Mouse (Mus musculus) embryonic facial prominence, embryonic 13.5 days (tissue): ENCODE measurements around the gene Kansl1. TPM values are rescaled to one million over a fixed set of nuclear protein-coding genes. Genes with fewer than 3 reads are reported as not detected.

Source experiments
- ATAC-seq: fragments of 200-750 bp; cut with Nextera tagmentation; 2 replicates; pipeline ENCODE4 v1.8.0; 2017; ENCODE audit warnings: low read depth; ENCODE audit not compliant: insufficient number of reproducible peaks, insufficient read depth, low FRiP score, low TSS enrichment
- H3K27ac ChIP-seq: fragments of 300-500 bp; sonication (generic); 2 replicates; pipeline ENCODE4 v1.5.1; 2015; ENCODE audit warnings: moderate library complexity, mild to moderate bottlenecking, inconsistent platforms
- H3K27me3 ChIP-seq: fragments of 300-500 bp; sonication (generic); 2 replicates; pipeline ENCODE4 v1.6.1; 2015; ENCODE audit warnings: mild to moderate bottlenecking, inconsistent platforms
- H3K36me3 ChIP-seq: fragments of 300-500 bp; sonication (generic); 2 replicates; pipeline ENCODE4 v1.6.1; 2015; ENCODE audit warnings: mild to moderate bottlenecking, inconsistent platforms
- H3K4me1 ChIP-seq: fragments of 300-500 bp; sonication (generic); 2 replicates; pipeline ENCODE4 v1.6.1; 2015; ENCODE audit warnings: inconsistent platforms
- H3K4me2 ChIP-seq: fragments of 300-500 bp; sonication (generic); 2 replicates; pipeline ENCODE4 v1.6.1; 2015; ENCODE audit warnings: moderate library complexity, mild to moderate bottlenecking, inconsistent platforms
- H3K4me3 ChIP-seq: fragments of 300-500 bp; sonication (generic); 2 replicates; pipeline ENCODE4 v1.5.1; 2015; ENCODE audit warnings: mild to moderate bottlenecking, inconsistent platforms
- H3K9ac ChIP-seq: fragments of 300-500 bp; sonication (generic); 2 replicates; pipeline ENCODE4 v1.6.1; 2015; ENCODE audit warnings: mild to moderate bottlenecking, inconsistent platforms
- H3K9me3 ChIP-seq: fragments of 300-500 bp; sonication (generic); 2 replicates; pipeline ENCODE4 v1.6.1; 2016; ENCODE audit warnings: inconsistent platforms
- WGBS: fragments of 180-500 bp; shearing (Covaris S2); methylation state at CpG from one replicate; pipeline ENCODE4 v1.1.7; 2015; ENCODE audit warnings: mixed read lengths; 5-methylcytosine and 5-hydroxymethylcytosine counted together
- polyA plus RNA-seq: library from polyadenylated mRNA; unstranded; fragments of >200 nt; fragmentation: Nextera tagmentation; extraction: Ambion mirVana; gene quantifications from 2 replicates; pipeline ENCODE4 v1.2.1, GENCODE M21; 2015

Kansl1 gene
- polyA plus RNA-seq, 1 experiment from 2014 or later: 29.9 TPM

GRCm38 (mm10) chr11:104303088-104303960 lies 165.3 kb downstream of the Kansl1 start:
- ATAC-seq: no peak
- Histone ChIP-seq H3K36me3 (no peaks in the 10 kb centered on the region), H3K9me3 (no peaks in the 10 kb centered on the region), H3K9ac (no peak overlapping the region), H3K27me3 (no peaks in the 10 kb centered on the region), H3K4me2 (no peak overlapping the region), H3K4me1 (peaks cover 23% of the 10 kb centered on the region), H3K4me3 (no peak overlapping the region), H3K27ac (no peak overlapping the region)
- WGBS: 17% methylated on average over 8 of the region's 8 CpGs

- Histone ChIP-seq H3K4me2 (peak overlapping the region; percentile 42), H3K27ac (0 out of 2 replicates have a peak overlapping the region, but pooled peaks have one; percentile 11)
- 22% methylated on average over 12 of the region's 12 CpGs for WGBS
Observed at GRCm38 (mm10) chr11:104302628-104303027, 166.0 kb downstream of the Kansl1 start.

GRCm38 (mm10) chr11:104297671-104298070 lies 171.0 kb downstream of the Kansl1 start:
- ATAC-seq: no peak
- Histone ChIP-seq H3K27ac (no peak overlapping the region), H3K9me3 (no peaks in the 10 kb centered on the region), H3K4me2 (no peak overlapping the region), H3K27me3 (no peaks in the 10 kb centered on the region), H3K4me1 (peaks cover 18% of the 10 kb centered on the region), H3K36me3 (no peaks in the 10 kb centered on the region), H3K4me3 (no peak overlapping the region), H3K9ac (no peak overlapping the region)
- WGBS: 83% methylated on average over 3 of the region's 3 CpGs

More at GRCm38 (mm10) chr11:104302628-104303027, 166.0 kb downstream of the Kansl1 start:
- no peak for ATAC-seq
- Histone ChIP-seq H3K36me3 (no peaks in the 10 kb centered on the region), H3K4me3 (no peak overlapping the region), H3K9ac (peak overlapping the region; percentile 16; the same call in 1 of the 2 replicates), H3K9me3 (no peaks in the 10 kb centered on the region), H3K4me1 (peaks cover 23% of the 10 kb centered on the region), H3K27me3 (no peaks in the 10 kb centered on the region)

- Histone ChIP-seq H3K27ac (no peak overlapping the region), H3K4me3 (no peak overlapping the region), H3K9ac (no peak overlapping the region), H3K27me3 (no peaks in the 10 kb centered on the region), H3K36me3 (no peaks in the 10 kb centered on the region), H3K4me1 (peaks cover 11% of the 10 kb centered on the region), H3K4me2 (no peak overlapping the region), H3K9me3 (no peaks in the 10 kb centered on the region)
- no peak for ATAC-seq
- 34% methylated on average over 6 of the region's 6 CpGs for WGBS
Observed at GRCm38 (mm10) chr11:104295656-104296055, 173.0 kb downstream of the Kansl1 start.

GRCm38 (mm10) chr11:104295145-104295544 lies 173.5 kb downstream of the Kansl1 start:
- Histone ChIP-seq H3K4me3 (no peak overlapping the region), H3K27ac (no peak overlapping the region), H3K9ac (no peak overlapping the region), H3K9me3 (no peaks in the 10 kb centered on the region), H3K4me1 (peaks cover 11% of the 10 kb centered on the region), H3K4me2 (no peak overlapping the region), H3K36me3 (no peaks in the 10 kb centered on the region), H3K27me3 (no peaks in the 10 kb centered on the region)
- WGBS: 57% methylated on average over 5 of the region's 5 CpGs
- no peak for ATAC-seq

- H3K4me2 ChIP-seq: no peak overlapping the region
- ATAC-seq: no peak
- 82% methylated on average over 9 of the region's 9 CpGs for WGBS
Observed at GRCm38 (mm10) chr11:104293241-104293640, 175.4 kb downstream of the Kansl1 start.

GRCm38 (mm10) chr11:104292443-104293220 lies 176.0 kb downstream of the Kansl1 start:
- Histone ChIP-seq H3K4me3 (no peak overlapping the region), H3K4me2 (no peak overlapping the region), H3K27me3 (no peaks in the 10 kb centered on the region), H3K4me1 (peaks cover 16% of the 10 kb centered on the region), H3K9me3 (no peaks in the 10 kb centered on the region), H3K9ac (no peak overlapping the region), H3K36me3 (no peaks in the 10 kb centered on the region), H3K27ac (no peak overlapping the region)
- ATAC-seq: no peak
- 84% methylated on average over 7 of the region's 7 CpGs for WGBS

More at GRCm38 (mm10) chr11:104293241-104293640, 175.4 kb downstream of the Kansl1 start:
- Histone ChIP-seq H3K4me1 (peaks cover 16% of the 10 kb centered on the region), H3K9ac (no peak overlapping the region), H3K27me3 (no peaks in the 10 kb centered on the region), H3K36me3 (no peaks in the 10 kb centered on the region), H3K4me3 (no peak overlapping the region), H3K27ac (no peak overlapping the region), H3K9me3 (no peaks in the 10 kb centered on the region)

GRCm38 (mm10) chr11:104289199-104290031 lies 179.2 kb downstream of the Kansl1 start:
- no peaks in the 10 kb centered on the region for H3K36me3 ChIP-seq
- 11% methylated on average over 13 of the region's 13 CpGs for WGBS
- H3K9me3 ChIP-seq: no peaks in the 10 kb centered on the region
- H3K4me3 ChIP-seq: no peak overlapping the region
- peaks cover 12% of the 10 kb centered on the region for H3K4me1 ChIP-seq
- no peaks in the 10 kb centered on the region for H3K27me3 ChIP-seq
- peak overlapping the region; percentile 51 for H3K9ac ChIP-seq
- peak overlapping the region; percentile 76 for H3K27ac ChIP-seq
- peak overlapping the region; percentile 34 for H3K4me2 ChIP-seq
- peak; percentile 60; the same call in 1 of the 2 replicates for ATAC-seq

- no peak for ATAC-seq
Observed at GRCm38 (mm10) chr11:104288835-104289198, 179.8 kb downstream of the Kansl1 start.

GRCm38 (mm10) chr11:104287113-104287512 lies 181.5 kb downstream of the Kansl1 start:
- WGBS: 96% methylated on average over 18 of the region's 18 CpGs
- Histone ChIP-seq H3K27me3 (no peaks in the 10 kb centered on the region), H3K4me2 (no peak overlapping the region)

More at GRCm38 (mm10) chr11:104288835-104289198, 179.8 kb downstream of the Kansl1 start:
- H3K4me3 ChIP-seq: no peak overlapping the region
- no peaks in the 10 kb centered on the region for H3K9me3 ChIP-seq
- 36% methylated on average over 6 of the region's 6 CpGs for WGBS
- H3K9ac ChIP-seq: no peak overlapping the region
- no peaks in the 10 kb centered on the region for H3K27me3 ChIP-seq
- no peaks in the 10 kb centered on the region for H3K36me3 ChIP-seq
- H3K4me1 ChIP-seq: peaks cover 12% of the 10 kb centered on the region
- peak overlapping the region; percentile 76 for H3K27ac ChIP-seq
- no peak overlapping the region for H3K4me2 ChIP-seq

More at GRCm38 (mm10) chr11:104287113-104287512, 181.5 kb downstream of the Kansl1 start:
- Histone ChIP-seq H3K4me3 (no peak overlapping the region), H3K4me1 (peaks cover 12% of the 10 kb centered on the region), H3K36me3 (no peaks in the 10 kb centered on the region), H3K9me3 (no peaks in the 10 kb centered on the region), H3K9ac (no peak overlapping the region), H3K27ac (no peak overlapping the region)
- ATAC-seq: no peak
